Mouse (Mus musculus): ENCODE measurements around the gene Olfr406. TPM values are rescaled to one million over a fixed set of nuclear protein-coding genes. Genes with fewer than 3 reads are reported as not detected.

Gene Olfr406
- polyA plus RNA-seq (2015; fragmentation: Nextera tagmentation; extraction: Ambion mirVana) = not detected in 2 replicates

- no peak for ATAC-seq (ENCODE audit: borderline replicate concordance, extremely low read depth, low FRiP score, low TSS enrichment)
- no peak within 1 kb of the TSS for H3K9ac ChIP-seq
- H3K4me1 ChIP-seq = no peaks in the 10 kb centered on the region
- 29% methylated on average over 2 of the region's 2 CpGs for WGBS
- no peaks in the 10 kb centered on the region for H3K9me3 ChIP-seq
- no peak within 1 kb of the TSS for H3K4me2 ChIP-seq
- no peaks in the 10 kb centered on the region for H3K36me3 ChIP-seq
- no peak within 1 kb of the TSS for H3K4me3 ChIP-seq
- no peak within 1 kb of the TSS for H3K27ac ChIP-seq
- H3K27me3 ChIP-seq = no peaks in the 10 kb centered on the region
Observed at GRCm38 (mm10) chr11:74259508-74259907, at the start of gene Olfr406. Gene Olfr406 (plus strand): TSS chr11:74259808.

GRCm38 (mm10) chr11:74211279-74211678 is 48.3 kb upstream of the Olfr406 start, which contains the start of gene Olfr43:
Gene Olfr43 (minus strand): TSS chr11:74211379.
- no peak within 1 kb of the TSS for H3K27ac ChIP-seq
- H3K4me1 ChIP-seq = no peaks in the 10 kb centered on the region
- no peak within 1 kb of the TSS for H3K4me2 ChIP-seq
- H3K9me3 ChIP-seq = no peaks in the 10 kb centered on the region
- ATAC-seq (ENCODE audit: borderline replicate concordance, extremely low read depth, low FRiP score, low TSS enrichment) = no peak
- no peaks in the 10 kb centered on the region for H3K36me3 ChIP-seq
- no peak within 1 kb of the TSS for H3K4me3 ChIP-seq
- WGBS = 36% methylated on average over 1 of the region's 1 CpGs
- no peaks in the 10 kb centered on the region for H3K27me3 ChIP-seq
- H3K9ac ChIP-seq = no peak within 1 kb of the TSS

DNA sequence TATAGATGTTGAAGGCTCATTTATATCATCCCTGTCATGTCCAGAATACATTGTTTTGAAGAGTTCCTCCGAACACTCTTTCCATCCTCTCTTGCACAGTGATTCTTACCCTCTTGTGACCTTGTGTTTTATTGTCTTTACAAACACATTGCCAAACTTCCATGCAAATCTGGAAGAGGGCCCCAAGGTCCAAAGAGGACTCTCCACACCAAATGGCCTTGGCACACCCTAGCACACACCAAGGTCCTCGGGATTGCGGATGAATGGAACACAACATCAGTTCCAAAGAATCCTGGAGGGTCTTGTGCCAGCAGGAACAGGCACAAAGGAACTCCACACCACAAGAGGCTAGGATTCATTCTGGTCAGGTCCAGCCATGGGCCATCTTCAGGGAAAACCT is 18.4 kb upstream of the Olfr406 start:
- WGBS = 89% methylated on average over 3 of the region's 3 CpGs
- Histone ChIP-seq H3K27me3 (no peaks in the 10 kb centered on the region), H3K9ac (no peak overlapping the region), H3K4me1 (no peaks in the 10 kb centered on the region), H3K36me3 (no peaks in the 10 kb centered on the region), H3K4me2 (no peak overlapping the region), H3K4me3 (no peak overlapping the region), H3K27ac (no peak overlapping the region), H3K9me3 (no peaks in the 10 kb centered on the region)
- ATAC-seq (ENCODE audit: borderline replicate concordance, extremely low read depth, low FRiP score, low TSS enrichment) = no peak

- H3K36me3 ChIP-seq = no peaks in the 10 kb centered on the region
- H3K4me2 ChIP-seq = no peak within 1 kb of the TSS
- no peaks in the 10 kb centered on the region for H3K9me3 ChIP-seq
- ATAC-seq (ENCODE audit: borderline replicate concordance, extremely low read depth, low FRiP score, low TSS enrichment) = no peak
- 36% methylated on average over 2 of the region's 2 CpGs for WGBS
- no peak within 1 kb of the TSS for H3K9ac ChIP-seq
- no peak within 1 kb of the TSS for H3K27ac ChIP-seq
- no peaks in the 10 kb centered on the region for H3K4me1 ChIP-seq
- H3K27me3 ChIP-seq = no peaks in the 10 kb centered on the region
- H3K4me3 ChIP-seq = no peak within 1 kb of the TSS
Observed at GRCm38 (mm10) chr11:74283436-74283835, 23.8 kb downstream of the Olfr406 start, which contains the start of gene Olfr59. Gene Olfr59 (plus strand): TSS chr11:74283736.

DNA sequence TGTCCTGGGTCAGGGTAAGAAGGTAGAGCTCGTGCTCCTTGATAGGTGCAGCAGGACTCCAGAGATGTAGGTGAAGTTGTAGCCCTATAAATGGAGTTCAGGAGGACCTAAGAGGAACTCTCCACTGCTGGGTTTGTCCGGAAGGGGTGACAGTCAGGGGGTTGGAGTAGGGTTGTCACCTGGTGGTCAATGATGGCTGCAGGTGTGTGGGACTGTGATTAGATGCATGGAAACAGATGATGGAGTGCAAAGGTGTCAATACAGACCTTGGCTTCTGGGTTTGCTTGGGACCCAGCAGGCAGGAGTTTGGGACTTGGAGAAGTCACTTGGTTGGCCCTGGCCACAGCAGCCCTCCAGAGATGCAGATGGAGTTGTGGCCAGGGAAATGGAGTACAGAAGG is 27.6 kb downstream of the Olfr406 start:
- Histone ChIP-seq H3K36me3 (no peaks in the 10 kb centered on the region), H3K4me2 (no peak overlapping the region), H3K4me3 (no peak overlapping the region), H3K9ac (no peak overlapping the region), H3K9me3 (no peaks in the 10 kb centered on the region), H3K27me3 (no peaks in the 10 kb centered on the region), H3K4me1 (no peaks in the 10 kb centered on the region), H3K27ac (no peak overlapping the region)
- ATAC-seq (ENCODE audit: borderline replicate concordance, extremely low read depth, low FRiP score, low TSS enrichment) = no peak
- 67% methylated on average over 2 of the region's 2 CpGs for WGBS

Other genes starting within 250 kb of the Olfr406 start
- gene Olfr139, start 203.3 kb upstream of the Olfr406 start, polyA plus RNA-seq (2015; fragmentation: Nextera tagmentation; extraction: Ambion mirVana) = not detected in 2 replicates
- gene Olfr399, start 203.2 kb upstream of the Olfr406 start, polyA plus RNA-seq (2015; fragmentation: Nextera tagmentation; extraction: Ambion mirVana) = not detected in 2 replicates
- not detected in 2 replicates for gene Zfp616, start 189.9 kb upstream of the Olfr406 start, polyA plus RNA-seq (2015; fragmentation: Nextera tagmentation; extraction: Ambion mirVana)
- gene Olfr401, start 146.1 kb upstream of the Olfr406 start, polyA plus RNA-seq (2015; fragmentation: Nextera tagmentation; extraction: Ambion mirVana) = not detected in 2 replicates
- not detected in 2 replicates for gene Olfr402, start 106.3 kb upstream of the Olfr406 start, polyA plus RNA-seq (2015; fragmentation: Nextera tagmentation; extraction: Ambion mirVana)
- gene Olfr403, start 73.6 kb upstream of the Olfr406 start, polyA plus RNA-seq (2015; fragmentation: Nextera tagmentation; extraction: Ambion mirVana) = not detected in 2 replicates
- not detected in 2 replicates for gene Olfr43, start 48.4 kb upstream of the Olfr406 start, polyA plus RNA-seq (2015; fragmentation: Nextera tagmentation; extraction: Ambion mirVana)
- gene Olfr59, start 23.9 kb downstream of the Olfr406 start, polyA plus RNA-seq (2015; fragmentation: Nextera tagmentation; extraction: Ambion mirVana) = not detected in 2 replicates
- gene Olfr410, start 78.2 kb downstream of the Olfr406 start, polyA plus RNA-seq (2015; fragmentation: Nextera tagmentation; extraction: Ambion mirVana) = not detected in 2 replicates
- not detected in 2 replicates for gene Olfr411, start 92.8 kb downstream of the Olfr406 start, polyA plus RNA-seq (2015; fragmentation: Nextera tagmentation; extraction: Ambion mirVana)
- not detected in 2 replicates for gene Olfr412, start 102.3 kb downstream of the Olfr406 start, polyA plus RNA-seq (2015; fragmentation: Nextera tagmentation; extraction: Ambion mirVana)